Mouse (Mus musculus): ENCODE measurements at regions not wholly inside any gene's neighbourhood (a gene's known extent, or its start where the extent isn't known, plus 50 kb on each side); places are given as distances from the start of the nearest gene placed in this dataset.

GRCm38 (mm10) chr1:95066040-95066439 is 247.4 kb upstream of the Fam174a start:
- no peak for DNase-seq (ENCODE audit: low read depth)
- TF ChIP-seq POLR2A (IDR thresholded peaks at IDR 0.05; ENCODE audit: borderline replicate concordance, extremely low read depth, insufficient read depth, insufficient read length, poor library complexity, severe bottlenecking) (no peak), CTCF (IDR thresholded peaks at IDR 0.05; ENCODE audit: borderline replicate concordance, extremely low read depth, insufficient read depth, insufficient read length) (no peak)

GRCm38 (mm10) chr1:95075151-95075550 is 238.3 kb upstream of the Fam174a start:
- DNase-seq (ENCODE audit: low read depth) = peak; percentile 2
- no peak for TF ChIP-seq POLR2A (IDR thresholded peaks at IDR 0.05; ENCODE audit: borderline replicate concordance, extremely low read depth, insufficient read depth, insufficient read length, poor library complexity, severe bottlenecking)
- TF ChIP-seq CTCF (IDR thresholded peaks at IDR 0.05; ENCODE audit: borderline replicate concordance, extremely low read depth, insufficient read depth, insufficient read length) = no peak

- no peak for DNase-seq (ENCODE audit: low read depth)
- TF ChIP-seq CTCF (IDR thresholded peaks at IDR 0.05; ENCODE audit: borderline replicate concordance, extremely low read depth, insufficient read depth, insufficient read length) (no peak), POLR2A (IDR thresholded peaks at IDR 0.05; ENCODE audit: borderline replicate concordance, extremely low read depth, insufficient read depth, insufficient read length, poor library complexity, severe bottlenecking) (no peak)
These were observed 203.5 kb upstream of the Fam174a start for GRCm38 (mm10) chr1:95109966-95110365.

GRCm38 (mm10) chr1:95113493-95113892 is 199.9 kb upstream of the Fam174a start:
- DNase-seq (ENCODE audit: low read depth) = no peak

GRCm38 (mm10) chr1:95147531-95147930 is 165.9 kb upstream of the Fam174a start:
- TF ChIP-seq POLR2A (IDR thresholded peaks at IDR 0.05; ENCODE audit: borderline replicate concordance, extremely low read depth, insufficient read depth, insufficient read length, poor library complexity, severe bottlenecking) = no peak
- TF ChIP-seq CTCF (IDR thresholded peaks at IDR 0.05; ENCODE audit: borderline replicate concordance, extremely low read depth, insufficient read depth, insufficient read length) = no peak
- DNase-seq (ENCODE audit: low read depth) = no peak

More at GRCm38 (mm10) chr1:95113493-95113892, 199.9 kb upstream of the Fam174a start:
- TF ChIP-seq POLR2A (IDR thresholded peaks at IDR 0.05; ENCODE audit: borderline replicate concordance, extremely low read depth, insufficient read depth, insufficient read length, poor library complexity, severe bottlenecking) = no peak
- no peak for TF ChIP-seq CTCF (IDR thresholded peaks at IDR 0.05; ENCODE audit: borderline replicate concordance, extremely low read depth, insufficient read depth, insufficient read length)

- peak; percentile 51 for DNase-seq (ENCODE audit: low read depth)
- TF ChIP-seq POLR2A (IDR thresholded peaks at IDR 0.05; ENCODE audit: borderline replicate concordance, extremely low read depth, insufficient read depth, insufficient read length, poor library complexity, severe bottlenecking) = no peak
- TF ChIP-seq CTCF (IDR thresholded peaks at IDR 0.05; ENCODE audit: borderline replicate concordance, extremely low read depth, insufficient read depth, insufficient read length) = no peak
These were observed 139.3 kb upstream of the Fam174a start for GRCm38 (mm10) chr1:95174013-95174582.

- no peak for TF ChIP-seq CTCF (IDR thresholded peaks at IDR 0.05; ENCODE audit: borderline replicate concordance, extremely low read depth, insufficient read depth, insufficient read length)
- no peak for TF ChIP-seq POLR2A (IDR thresholded peaks at IDR 0.05; ENCODE audit: borderline replicate concordance, extremely low read depth, insufficient read depth, insufficient read length, poor library complexity, severe bottlenecking)
- DNase-seq (ENCODE audit: low read depth) = peak; percentile 93
These were observed 94.5 kb upstream of the Fam174a start for GRCm38 (mm10) chr1:95218912-95219311.

GRCm38 (mm10) chr1:95223289-95223688 is 90.1 kb upstream of the Fam174a start:
- peak; percentile 92 for DNase-seq (ENCODE audit: low read depth)
- TF ChIP-seq POLR2A (IDR thresholded peaks at IDR 0.05; ENCODE audit: borderline replicate concordance, extremely low read depth, insufficient read depth, insufficient read length, poor library complexity, severe bottlenecking) = no peak
- TF ChIP-seq CTCF (IDR thresholded peaks at IDR 0.05; ENCODE audit: borderline replicate concordance, extremely low read depth, insufficient read depth, insufficient read length) = no peak

GRCm38 (mm10) chr1:95241671-95242150 is 71.7 kb upstream of the Fam174a start:
- no peak for TF ChIP-seq CTCF (IDR thresholded peaks at IDR 0.05; ENCODE audit: borderline replicate concordance, extremely low read depth, insufficient read depth, insufficient read length)
- TF ChIP-seq POLR2A (IDR thresholded peaks at IDR 0.05; ENCODE audit: borderline replicate concordance, extremely low read depth, insufficient read depth, insufficient read length, poor library complexity, severe bottlenecking) = no peak
- DNase-seq (ENCODE audit: low read depth) = peak; percentile 18

Measured in brain, embryonic 14.5 days (tissue).